Mouse (Mus musculus): Measurements from ENCODE around the gene Capn11.

Gene Capn11

DNA sequence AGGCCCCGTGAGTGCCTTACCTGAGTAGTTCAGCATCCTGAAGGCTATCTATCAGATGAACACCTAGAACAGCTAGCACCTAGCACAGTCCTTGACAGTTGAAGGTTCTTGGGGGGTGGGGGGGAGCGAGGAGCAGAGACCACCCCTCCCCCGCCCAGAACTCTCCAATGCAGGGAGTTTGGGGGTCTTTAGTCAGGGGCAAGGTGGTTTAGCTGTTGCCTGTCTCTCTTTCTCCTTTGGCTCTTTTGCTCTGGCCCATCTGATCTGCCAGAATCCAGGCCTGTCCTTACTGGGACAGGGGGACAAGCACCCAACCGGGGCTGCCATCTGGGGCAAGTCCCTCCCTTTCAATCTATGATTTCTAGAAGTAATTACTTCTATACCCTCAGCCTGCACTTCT is at the start of gene Capn11:
Gene Capn11, minus strand, starts transcription at position 101 of the 400 bp plus-strand sequence.
- CTCF ChIA-PET = no interaction called here

DNA sequence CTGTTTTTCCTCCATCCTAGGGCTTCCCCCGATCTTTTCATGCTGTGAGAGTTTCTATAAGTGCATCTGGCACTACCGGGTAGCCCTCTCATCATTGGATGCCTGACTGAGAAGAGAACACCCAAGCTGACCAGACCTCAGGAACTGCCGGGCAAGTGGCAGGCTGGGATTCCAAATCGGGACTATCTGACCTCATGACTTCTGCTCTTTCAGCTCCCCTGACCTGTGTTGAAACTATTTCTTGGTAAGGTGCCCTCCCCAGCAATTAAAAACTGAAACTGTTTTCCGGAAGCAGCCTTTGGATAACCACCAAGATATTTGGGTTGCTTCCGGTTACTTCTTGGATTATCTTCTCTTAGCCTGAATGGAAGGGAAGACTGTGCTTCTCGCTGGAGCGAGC is 49.1 kb upstream of the Capn11 start:
- CTCF ChIA-PET = no interaction called here

DNA sequence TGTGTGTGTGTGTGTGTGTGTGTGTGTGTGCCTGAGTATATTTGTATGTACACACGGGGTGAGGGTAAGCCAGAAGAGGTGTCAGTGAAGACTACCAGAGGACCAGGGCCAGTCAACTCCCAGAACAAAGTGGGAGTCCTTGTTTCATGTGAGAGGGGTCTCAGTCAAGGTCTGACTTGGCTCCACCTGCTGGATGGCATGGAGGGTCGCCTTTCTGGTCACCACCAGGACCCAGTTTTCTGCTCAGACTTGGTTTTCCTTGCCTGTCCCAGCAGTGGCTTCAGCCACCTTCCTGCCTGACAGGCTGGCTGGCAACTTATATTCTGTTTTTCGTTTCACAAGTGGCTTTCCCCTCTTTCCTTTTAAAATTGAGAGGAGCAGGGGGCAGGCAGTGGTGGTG is 48.3 kb upstream of the Capn11 start:
- CTCF ChIA-PET = no interaction called here

DNA sequence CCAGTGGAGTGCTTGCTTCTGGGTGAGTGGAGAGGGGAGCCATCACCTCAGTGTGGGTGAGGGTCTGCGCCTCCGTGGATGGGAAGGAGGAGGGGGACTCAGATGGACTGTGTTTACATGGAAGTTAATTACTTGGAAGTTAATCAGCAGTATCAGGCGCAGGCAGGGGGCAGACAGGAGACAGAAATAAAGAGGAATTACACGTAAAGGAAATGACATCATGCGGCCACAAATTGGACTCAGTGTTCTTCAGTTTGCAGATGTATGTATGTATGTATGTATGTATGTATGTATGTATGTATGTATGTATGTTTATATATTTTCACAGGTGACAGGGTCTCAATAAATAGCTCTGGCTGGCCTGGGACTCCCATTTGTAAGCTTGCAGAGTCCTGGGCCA is 47.7 kb upstream of the Capn11 start:
- CTCF ChIA-PET = interaction anchor here (0.6 kb wide), 1 partner anchor 155 kb away, joined by 3 read pairs; no protein-coding TSS in a partner anchor

DNA sequence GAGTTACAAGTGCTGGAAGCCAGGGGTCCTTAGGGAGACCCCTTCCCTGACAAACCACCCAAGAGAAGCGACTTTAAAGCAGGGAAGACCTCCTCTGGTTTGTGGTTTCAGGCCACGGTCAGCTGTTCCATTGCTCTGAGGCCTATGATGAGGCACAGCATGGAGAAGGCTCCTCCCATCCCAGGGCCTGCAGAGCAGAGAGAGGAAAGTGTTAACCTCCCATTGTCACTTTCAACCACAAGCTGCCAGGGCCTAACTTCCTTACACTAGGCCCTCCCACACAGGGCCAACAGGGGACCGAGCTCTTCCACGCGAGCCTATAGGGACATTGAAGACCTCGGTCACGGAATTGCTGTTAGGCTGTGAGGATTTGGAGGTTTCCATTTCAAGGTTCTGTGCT is 44.1 kb upstream of the Capn11 start:
- CTCF ChIA-PET = interaction anchor here (1.0 kb wide), 1 partner anchor 17 kb away, joined by 3 read pairs; no protein-coding TSS in a partner anchor

DNA sequence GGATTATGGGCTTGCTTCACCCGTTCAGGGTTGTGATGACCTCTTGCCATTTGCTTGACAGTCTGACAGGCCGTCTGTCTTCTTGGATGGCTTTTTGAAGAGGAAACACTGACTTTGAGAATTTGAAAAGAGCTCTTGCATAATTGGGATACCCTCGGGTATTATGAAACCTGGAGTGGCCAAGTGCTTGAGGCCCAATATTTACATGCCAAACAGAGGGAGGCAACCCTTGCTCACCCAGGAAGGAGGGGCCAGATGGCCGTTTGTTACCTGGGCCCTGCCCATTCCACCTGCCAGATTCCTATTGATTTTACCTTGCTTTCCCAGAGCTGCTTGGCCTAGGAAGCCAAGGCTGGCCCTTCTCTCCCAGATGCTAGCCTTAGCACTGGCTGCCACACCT is 43.1 kb upstream of the Capn11 start:
- CTCF ChIA-PET = no interaction called here

DNA sequence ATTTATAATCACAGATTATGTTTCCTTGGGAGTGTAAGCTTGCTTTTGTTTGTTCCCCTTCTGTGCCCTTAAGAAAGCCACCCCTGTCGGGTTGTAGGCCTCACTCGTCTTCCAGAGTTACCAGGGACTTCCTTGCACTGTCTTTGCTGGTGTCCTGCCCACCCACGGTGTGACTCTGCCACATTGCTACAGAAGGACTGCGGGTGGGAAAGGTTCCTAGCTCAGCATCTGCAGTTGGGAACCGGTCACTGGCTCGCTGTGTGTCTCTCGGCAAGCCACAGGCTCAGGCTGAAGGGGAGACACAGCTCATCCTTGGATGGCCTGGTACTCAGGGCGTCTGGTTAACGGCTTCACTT is 42.1 kb upstream of the Capn11 start:
- CTCF ChIA-PET = no interaction called here

DNA sequence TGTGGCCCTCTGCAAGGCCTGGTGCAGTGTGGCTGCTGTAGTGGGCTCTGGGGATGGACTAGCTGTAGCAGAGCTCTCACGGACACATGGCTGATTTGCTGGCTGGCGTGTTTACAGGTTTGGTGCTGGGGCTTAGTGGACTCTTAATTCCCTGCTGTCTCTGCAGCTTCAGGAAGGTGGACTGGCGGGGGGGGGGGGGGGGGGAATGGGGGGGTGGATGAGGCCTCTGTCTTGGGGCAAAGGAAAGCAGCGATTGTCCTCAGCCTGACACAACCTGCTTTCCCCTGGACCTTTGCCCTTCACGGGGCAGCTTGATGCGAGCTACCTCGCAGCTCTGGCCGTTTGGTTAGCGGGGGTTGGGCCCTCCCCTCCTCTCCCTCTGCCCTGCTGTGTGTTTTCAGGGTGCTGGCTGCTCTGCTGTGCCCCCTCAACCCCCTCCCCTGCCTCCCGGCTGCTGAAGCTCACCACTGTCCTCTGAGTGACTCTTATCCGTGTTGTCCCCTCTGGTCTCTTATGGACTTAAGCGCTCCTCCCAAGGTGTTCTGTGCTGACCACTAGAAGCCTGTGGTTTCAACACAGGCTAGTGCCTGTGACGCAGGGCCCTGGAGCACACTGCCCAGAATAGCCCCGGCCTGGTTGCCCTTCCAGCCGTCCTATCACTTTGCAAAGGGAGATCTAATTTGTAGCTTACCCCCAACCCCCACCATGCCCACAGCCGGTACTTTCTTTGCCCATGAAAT is 41.5 kb upstream of the Capn11 start:
- CTCF ChIA-PET = no interaction called here

DNA sequence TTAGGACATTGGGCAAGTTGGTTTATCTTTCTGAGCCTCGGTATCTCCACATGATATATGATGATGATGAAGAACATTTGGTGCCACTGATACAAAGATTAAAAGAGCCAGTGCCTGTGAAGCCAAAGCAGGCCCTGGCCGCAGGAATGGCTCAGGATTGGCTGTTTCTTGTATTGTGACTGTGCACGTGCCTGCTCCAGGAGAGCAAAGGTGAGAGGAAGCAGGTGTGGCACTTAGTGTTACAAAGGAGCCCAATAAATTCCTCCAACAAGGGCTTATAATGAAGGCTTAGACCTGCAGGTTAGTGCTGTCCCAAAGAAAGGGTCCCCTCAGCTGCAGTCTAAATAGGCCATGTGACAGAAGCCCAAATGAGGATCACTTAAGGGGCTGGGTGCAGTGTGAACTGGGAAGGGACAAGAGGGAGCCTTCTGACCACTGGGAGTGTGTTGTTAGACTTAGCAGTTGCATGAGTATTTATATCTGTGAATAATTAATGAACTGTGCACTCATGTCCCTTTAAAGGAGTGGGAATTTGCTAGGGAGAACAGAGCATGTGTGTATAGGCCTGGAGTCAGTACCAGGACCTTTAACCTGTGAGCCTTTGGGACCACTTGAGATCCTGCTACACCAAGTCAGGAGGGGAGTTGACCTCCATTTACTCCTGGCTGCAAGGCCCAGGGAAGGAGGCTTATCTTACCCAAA is 40.1 kb upstream of the Capn11 start:
- CTCF ChIA-PET = no interaction called here

DNA sequence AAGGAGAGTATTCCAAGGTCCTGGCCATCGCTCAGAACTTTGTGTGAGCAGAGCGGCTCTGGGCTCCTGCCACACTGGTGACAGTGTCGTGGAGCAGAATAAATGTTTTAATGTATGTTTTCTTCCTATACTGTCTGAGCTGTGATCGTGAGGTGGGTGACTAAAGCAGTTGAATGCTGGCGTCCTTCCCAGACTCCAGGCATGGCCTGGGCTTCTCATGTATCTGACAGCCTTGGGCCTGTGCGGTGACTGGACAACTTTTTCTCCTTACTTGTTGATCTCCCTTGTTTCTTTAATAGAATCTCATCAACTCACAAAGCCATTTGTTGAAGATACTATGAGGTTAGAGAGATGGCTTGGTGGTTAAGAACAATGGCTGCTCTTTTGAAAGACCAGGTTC is 39.2 kb upstream of the Capn11 start:
- CTCF ChIA-PET = no interaction called here

DNA sequence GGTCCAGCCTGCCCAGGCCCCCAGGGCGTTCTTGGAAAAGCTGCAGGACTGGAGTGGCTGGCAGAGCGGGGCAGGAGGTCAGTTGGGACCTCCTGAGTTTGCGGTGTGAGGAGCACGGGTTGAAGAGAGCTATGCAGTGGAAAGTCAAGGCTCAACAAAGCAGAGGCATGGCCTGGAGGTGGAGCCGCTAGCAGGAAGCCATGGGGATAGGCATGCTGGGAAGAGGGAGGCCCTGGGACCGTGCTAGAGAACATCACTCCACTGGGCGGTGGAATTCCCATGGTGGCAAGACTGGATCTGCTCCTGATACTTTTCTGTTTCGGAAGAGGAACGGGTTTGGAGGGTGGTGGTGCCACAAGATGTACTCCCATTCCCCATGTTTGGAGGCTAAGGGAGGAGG is 37.9 kb upstream of the Capn11 start:
- CTCF ChIA-PET = no interaction called here

DNA sequence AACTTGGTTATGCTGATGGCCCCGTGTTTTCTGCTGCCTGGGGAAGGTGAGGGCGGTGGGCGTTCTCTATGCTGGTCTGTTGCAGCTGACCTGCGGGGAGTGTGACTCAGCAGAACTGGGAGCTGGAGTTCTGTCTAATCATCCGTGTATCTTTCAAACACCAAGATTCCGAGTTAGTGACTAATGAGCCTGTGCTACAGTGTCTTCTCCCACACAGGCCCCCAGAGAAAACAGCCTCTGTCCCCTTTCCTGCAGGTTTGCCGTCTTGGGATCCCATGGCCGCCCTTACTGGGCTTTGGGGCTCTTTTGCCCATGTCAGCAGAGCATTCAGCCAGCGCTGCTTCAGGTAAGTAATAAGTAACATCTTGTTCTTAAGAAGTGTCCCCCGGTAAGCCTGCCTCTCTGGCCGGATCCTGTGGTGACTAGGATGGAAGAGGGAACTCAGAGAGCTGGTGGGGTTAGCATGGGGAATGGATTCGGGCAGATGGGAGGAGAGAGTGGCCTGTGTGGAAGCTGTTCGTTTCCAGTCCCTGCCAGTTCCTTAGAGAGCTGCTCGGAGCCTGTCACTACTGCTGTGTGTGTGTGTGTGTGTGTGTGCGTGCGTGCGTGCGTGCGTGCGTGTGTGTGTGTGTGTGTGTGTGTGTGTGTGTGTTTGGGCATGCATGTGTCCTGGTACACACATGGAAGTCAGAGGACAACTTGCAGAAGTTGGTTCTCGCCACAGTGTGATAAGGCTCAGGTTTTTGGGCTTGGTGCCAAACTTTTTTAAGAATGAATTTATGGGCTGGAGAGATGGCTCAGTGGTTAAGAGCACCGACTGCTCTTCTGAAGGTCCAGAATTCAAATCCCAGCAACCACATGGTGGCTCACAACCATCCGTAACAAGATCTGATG is 36.3 kb upstream of the Capn11 start:
- CTCF ChIA-PET = no interaction called here

DNA sequence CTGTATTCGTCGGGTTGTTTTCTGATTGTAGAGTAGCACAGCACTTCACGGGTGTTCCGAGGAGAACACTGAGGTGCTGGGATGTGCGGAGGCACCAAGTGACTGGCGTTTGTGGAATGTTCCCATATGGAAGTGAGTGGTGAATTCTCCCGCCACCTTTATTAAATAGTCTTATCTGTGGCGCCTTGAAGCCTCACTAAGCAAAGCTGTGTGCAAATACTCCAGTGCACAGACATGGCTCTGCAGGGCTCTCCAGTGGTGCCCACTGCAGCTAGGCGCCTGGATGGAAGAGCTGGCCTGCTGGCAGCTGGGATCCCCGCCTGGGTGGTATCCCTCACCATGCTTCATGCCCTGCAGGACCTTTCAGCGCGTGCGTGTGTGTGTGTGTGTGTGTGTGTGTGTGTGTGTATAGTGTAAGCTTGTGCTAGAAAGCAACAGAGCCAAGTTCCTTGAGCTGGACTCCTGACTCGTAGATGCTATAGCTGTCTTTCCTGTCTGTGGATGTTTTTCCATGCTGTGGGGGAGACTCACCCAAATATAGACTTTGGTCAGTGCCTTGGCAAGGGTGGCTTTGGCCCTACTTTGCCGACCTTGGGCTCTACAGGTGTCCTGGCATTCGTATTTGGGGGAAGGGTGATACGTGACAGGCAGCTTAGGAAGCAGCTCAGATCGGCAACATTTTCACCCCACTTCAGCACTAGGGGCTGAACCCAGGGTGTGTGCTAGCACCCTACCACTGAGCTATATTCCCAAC is 34.9 kb upstream of the Capn11 start:
- CTCF ChIA-PET = interaction anchor here (0.6 to 0.7 kb wide), 2 partner anchors 249 to 1251 kb away, joined by 4 to 6 read pairs; no protein-coding TSS in a partner anchor

DNA sequence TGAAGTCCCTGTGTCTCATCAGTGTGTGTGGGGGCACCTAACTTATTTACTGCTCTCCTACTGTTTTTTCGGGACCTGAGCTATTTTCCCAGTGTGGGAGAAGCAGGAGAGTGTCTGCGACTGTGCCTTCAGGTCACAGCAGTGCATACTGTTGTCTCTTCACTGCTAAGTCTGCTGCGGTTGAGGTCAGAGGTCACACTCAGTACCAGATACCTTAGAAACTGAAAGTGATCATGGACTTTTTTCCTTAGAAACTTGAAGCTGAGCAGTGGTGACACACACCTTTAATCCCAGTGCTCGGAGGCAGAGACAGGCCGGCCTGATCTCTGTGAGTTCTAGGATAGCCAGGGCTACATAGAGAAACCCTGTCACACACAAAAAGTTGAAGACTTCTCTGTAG is 33.0 kb upstream of the Capn11 start:
- CTCF ChIA-PET = interaction anchor here (0.6 kb wide), 1 partner anchor 615 kb away, joined by 5 read pairs; no protein-coding TSS in a partner anchor

DNA sequence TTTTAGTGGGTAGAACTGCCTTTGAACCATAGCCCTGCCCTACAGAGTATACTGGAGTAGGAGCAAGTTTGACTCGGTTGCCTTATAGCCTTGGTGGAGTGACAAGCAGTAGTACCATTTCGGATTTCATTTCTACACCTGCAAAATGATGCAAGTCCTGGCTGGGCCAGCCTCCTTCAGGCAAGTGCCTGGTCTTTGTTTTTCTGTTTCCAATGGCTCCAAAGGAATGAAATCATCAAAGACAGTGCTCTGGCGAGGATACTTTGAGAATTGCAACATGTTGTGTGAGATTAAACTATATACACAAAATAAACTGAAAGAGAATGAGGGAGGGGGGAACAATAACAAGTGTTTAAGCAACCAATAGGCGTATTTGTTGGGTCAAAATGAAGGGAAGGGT is 30.9 kb upstream of the Capn11 start:
- CTCF ChIA-PET = no interaction called here

DNA sequence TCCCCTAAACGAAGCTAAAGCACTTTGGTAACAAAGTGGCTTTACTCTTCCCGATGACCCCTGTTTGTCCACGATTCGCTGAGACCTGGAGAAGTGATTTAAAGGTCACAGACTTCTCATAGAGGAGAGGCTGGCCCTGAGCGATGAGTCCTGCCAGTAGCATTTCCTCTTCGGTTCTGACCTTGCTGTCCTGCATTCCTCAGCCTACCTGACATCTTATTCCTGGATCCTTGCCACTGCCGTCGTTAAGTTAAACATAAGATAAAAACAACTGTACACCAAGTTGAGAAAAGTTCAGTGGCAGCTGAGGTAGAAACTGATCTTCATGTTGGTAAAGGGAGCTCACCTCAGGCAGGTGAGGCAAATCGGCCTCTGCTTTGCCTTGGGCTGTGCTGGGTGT is 30.0 kb upstream of the Capn11 start:
- CTCF ChIA-PET = interaction anchor here (0.6 kb wide), 2 partner anchors 25 to 131 kb away, joined by 4 to 6 read pairs; no protein-coding TSS in a partner anchor

DNA sequence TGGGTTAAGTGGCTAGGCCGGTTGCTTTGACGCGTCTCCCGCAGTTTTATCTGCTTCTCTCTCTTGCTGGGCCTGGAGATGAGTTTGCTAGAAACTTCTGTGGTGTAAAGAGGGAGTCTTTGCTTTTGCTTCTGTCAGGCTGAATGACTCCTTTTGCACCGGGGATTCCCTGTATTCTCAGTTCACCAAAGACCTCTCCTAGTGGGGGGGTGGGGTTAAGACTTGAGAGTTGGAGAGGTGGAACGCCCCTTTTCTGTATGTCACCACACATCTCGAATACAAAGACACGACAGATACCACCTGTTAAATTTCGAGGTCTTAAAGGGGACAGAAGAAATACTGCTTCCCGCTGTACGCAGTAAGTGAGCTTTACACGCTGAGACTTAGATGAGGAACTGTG is 27.6 kb upstream of the Capn11 start, which contains the start of gene Tmem63b:
Gene Tmem63b, minus strand, starts transcription at position 190 of the 400 bp plus-strand sequence.
- CTCF ChIA-PET = no interaction called here

DNA sequence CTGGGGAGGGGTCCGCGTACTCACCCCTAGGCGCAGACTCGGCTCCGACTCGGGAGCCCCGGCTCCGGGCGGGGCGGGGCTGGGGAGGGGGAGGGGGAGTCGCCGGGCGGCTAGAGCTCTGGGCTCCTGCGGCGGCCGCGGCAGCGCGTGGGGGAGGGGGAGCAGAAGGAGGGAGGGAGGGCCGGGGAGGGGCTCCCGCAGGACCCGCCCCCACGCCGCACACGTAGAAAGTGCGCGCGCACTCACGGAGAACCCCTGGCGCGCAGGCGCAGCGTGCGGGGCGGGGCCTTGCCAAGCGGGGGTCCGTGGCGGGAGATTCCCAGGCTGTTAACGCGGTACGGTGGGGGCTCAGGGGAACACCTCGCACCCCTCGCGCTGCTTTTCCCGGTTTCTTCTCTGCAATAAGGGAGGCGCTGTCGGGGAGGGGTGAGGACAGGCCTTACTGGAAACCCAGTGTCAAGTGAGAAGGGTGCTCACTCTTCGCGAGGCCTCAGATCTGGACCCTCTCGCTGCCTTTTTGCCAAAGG is 27.0 kb upstream of the Capn11 start, which contains the start of gene Mrpl14:
Gene Mrpl14, plus strand, starts transcription at position 230 of the 527 bp plus-strand sequence.
- CTCF ChIA-PET = no interaction called here

DNA sequence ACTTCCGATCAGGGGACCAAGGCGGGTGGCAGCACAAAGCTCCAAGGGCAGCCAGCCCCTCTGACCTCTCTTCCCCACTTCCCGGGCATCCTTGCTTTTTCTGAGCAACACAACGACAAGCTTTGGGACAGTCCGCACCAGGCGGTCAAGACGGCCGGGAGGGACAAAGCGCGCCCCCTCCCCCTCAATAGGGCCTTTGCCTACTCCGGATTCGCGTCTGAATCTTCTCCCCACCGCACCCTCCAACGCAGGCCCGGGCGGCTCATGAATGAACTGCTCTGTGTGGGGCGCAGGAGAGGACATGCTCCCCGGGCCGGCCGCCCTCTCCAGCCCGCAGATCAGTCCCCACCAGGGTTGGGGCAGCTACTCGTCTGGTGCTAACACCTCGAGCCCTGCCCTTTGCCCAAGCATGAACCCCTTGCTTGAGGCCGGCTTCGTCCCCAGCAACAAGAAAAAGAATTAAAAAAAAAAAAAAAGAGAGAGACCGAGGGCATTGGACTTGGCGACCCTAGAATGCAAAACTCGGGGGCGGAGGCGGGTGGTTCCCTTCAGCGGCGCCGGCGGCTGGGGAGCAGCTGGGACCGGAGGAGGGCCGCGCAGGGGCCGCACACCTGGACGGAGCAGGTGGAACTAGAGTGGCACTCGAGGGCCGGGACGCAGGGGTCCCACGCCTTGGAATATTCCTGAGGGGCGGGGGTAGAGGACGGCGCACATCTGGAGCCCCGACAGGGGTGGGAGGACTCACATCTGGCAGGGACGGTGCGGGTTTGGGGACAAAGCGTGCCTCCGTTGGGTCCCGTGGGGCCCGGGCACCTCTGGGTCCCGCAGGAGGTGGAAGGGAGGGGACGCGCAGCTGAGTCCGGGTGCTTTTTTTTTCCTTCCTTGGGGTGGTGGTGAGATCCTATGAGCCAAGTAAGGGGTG is 26.3 kb upstream of the Capn11 start:
- CTCF ChIA-PET = interaction anchor here (0.6 kb wide), 1 partner anchor 266 kb away, joined by 3 read pairs; no protein-coding TSS in a partner anchor

DNA sequence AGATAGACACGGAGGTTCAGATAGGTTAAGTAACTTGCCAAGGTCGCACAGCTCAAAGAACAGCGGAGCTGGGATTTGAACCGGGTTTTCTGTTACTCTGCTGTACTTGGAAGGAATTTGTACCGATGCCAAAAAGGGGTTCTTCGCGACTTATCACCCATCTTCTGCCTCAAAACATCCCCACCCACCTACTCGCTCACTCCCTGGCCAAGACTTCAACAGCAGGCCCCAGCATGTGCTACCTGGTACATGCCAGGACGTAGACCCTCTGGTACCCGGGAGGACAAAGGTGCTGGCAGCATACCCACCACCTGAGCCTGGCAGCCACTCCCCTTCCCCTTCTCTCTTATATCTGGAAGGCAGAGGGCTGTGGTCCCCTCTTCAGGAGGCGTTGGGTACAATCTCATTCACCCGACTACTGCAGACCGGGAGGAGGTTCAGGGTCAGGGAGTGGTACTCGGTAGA is 25.6 kb upstream of the Capn11 start:
- CTCF ChIA-PET = no interaction called here

All from spleen, embryonic (tissue).